Mouse (Mus musculus) 3134 (cell line): ENCODE measurements at regions not wholly inside any gene's neighbourhood (a gene's known extent, or its start where the extent isn't known, plus 50 kb on each side); places are given as distances from the start of the nearest gene placed in this dataset.

ENCODE experiments used
- DNase-seq: peaks from one replicate; pipeline ENCODE4 v3.0.0-alpha.2; 2011; ENCODE audit warnings: low spot score; ENCODE audit not compliant: insufficient read length; ENCODE audit errors: extremely low read depth

DNA sequence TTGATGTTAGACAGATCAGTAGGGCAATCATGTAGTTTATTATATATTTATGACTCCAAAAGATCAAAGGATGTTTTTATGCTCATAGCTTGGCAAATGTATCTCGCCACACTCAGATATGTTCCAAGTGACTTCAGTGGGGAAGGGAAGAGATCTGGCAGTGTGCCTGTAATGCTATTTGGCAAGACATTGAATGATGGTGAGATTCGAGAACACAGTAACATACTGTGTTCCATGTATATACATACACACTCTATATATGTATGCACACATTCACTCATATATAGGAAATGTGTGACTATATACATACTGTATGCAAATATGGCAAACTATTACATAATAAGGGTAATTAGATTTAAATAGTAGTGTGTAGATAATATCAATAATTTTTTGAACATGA lies 577.3 kb upstream of the Arrdc4 start:
- DNase-seq: no peak

DNA sequence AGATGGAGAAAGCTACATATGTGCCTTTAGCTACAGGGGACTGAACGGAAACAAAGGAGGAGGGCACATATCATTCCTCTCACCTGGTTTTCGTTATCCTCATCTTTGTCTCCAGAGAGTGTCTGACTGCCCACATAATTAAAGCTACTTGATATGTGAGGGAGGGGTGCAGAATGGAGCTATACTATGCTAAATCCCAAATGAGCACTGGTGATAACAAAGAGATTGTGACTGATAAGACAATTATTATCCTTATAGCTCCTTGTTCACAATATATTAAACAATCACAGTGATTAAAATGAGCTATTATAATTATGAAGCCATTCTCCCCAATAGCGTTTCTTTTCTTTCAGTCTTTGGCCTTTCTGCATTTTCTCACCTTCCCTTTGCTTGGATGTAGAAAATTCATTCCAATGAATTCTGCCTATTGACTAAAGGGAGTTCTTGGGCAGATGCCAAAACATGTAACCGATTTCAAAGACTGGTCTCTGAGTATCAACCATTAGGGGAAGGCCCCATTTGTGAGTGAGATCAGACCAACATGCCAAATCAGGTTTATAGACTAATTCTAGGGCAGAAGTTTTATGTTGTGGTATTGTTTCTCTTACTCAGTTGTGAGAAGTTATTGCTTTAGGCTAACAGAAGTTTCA lies 528.1 kb upstream of the Arrdc4 start:
- no peak for DNase-seq

DNA sequence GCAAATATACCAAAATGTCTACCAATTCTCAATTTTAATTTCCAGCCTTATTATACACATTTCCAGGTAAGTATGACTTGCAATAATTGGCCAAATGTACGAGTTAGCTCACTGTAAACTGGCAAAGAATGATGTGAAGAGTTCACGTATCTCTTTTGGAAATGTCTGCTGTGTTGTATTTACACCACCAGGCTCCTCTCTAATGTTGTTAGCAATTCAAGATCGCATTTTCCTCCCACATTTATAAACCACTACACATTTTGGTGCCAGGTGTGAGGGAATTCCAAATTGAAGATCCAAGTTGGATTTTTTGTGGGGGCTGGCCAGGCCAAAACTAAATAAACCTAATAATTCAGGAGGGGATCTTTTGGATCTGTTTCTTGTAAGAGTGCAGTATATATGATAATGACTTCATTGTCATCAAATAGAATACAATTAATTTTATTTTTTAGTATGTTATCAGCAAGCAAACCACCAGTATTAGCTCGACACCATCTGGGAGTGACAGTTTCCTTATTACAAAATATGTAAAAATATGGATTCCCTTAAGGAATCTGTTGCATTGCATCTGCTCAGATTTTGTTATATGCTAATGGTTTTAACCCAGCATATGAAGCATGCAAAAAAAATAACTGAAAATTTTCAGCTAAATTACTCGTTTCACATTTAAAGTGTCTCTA lies 527.5 kb upstream of the Arrdc4 start:
- no peak for DNase-seq

GRCm38 (mm10) chr7:69273670-69274069 lies 524.6 kb upstream of the Arrdc4 start:
- no peak for DNase-seq

- no peak for DNase-seq
Measured at GRCm38 (mm10) chr7:69244519-69244918, 495.5 kb upstream of the Arrdc4 start.

DNA sequence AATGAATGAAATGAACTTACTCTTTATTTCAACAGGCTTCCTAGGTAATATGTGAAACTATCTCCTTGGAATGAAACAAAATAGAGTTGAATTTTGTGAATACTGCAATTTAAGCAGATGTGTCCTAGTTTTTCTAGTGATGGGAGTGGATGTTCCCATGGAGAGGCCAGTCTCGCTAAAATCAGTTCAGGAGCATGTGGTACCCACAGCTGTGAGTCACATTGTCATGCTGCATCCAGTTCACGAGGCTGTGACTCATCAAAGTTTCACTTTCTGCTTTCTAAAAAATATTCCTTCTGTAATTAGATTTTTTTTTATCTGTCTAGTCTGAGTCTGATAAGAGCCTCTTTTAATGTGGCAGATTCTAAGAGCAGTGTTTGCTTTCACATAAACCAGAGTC lies 484.3 kb upstream of the Arrdc4 start:
- peak; percentile 17 for DNase-seq

DNA sequence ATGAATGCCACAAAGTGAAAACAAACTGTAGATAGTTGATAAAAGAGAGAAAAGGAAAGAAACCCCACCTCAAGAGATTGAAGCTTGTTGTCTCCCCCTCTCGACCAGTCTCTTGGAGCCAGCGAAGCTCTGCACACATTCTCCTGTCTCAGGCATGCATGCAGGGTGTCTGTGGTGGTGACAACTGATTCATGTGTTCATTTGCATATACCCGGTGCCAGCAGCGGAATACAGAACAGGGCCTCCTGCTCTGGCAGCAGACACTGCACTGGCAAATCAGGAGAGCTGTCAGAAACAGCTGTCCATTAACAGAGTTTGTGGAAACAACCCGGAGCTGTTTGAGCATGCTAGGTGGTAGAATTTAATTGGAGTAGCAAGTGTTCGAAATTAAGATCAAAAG lies 468.8 kb upstream of the Arrdc4 start:
- DNase-seq: no peak
